Mouse (Mus musculus): ENCODE data around the gene Atp13a3. TPM values are rescaled to one million over a fixed set of nuclear protein-coding genes. Genes with fewer than 3 reads are reported as not detected.

Gene Atp13a3
- polyA plus RNA-seq, 1 experiment from 2014 or later = 7.0 TPM

GRCm38 (mm10) chr16:30306102-30306501 lies 99.7 kb downstream of the Atp13a3 start:
- Histone ChIP-seq H3K27ac (no peak overlapping the region), H3K4me1 (replicated peaks) (peaks cover 24% of the 10 kb centered on the region), H3K36me3 (no peaks in the 10 kb centered on the region), H3K9me3 (no peaks in the 10 kb centered on the region), H3K4me3 (no peak overlapping the region), H3K27me3 (ENCODE audit: insufficient read depth, poor library complexity, severe bottlenecking) (peaks cover 81% of the 10 kb centered on the region)
- WGBS = 87% methylated on average over 4 of the region's 4 CpGs
- no peak for DNase-seq (ENCODE audit: low spot score)

GRCm38 (mm10) chr16:30304236-30304635 lies 101.5 kb downstream of the Atp13a3 start:
- H3K4me3 ChIP-seq = no peak overlapping the region
- H3K27me3 ChIP-seq (ENCODE audit: insufficient read depth, poor library complexity, severe bottlenecking) = peaks cover 62% of the 10 kb centered on the region
- no peaks in the 10 kb centered on the region for H3K9me3 ChIP-seq
- no peak overlapping the region for H3K27ac ChIP-seq
- no peak for DNase-seq (ENCODE audit: low spot score)
- no peaks in the 10 kb centered on the region for H3K36me3 ChIP-seq
- WGBS = 79% methylated on average over 5 of the region's 5 CpGs
- H3K4me1 ChIP-seq (replicated peaks) = peaks cover 17% of the 10 kb centered on the region

- DNase-seq (ENCODE audit: low spot score) = no peak
- Histone ChIP-seq H3K4me3 (no peak overlapping the region), H3K27me3 (ENCODE audit: insufficient read depth, poor library complexity, severe bottlenecking) (peaks cover 54% of the 10 kb centered on the region), H3K4me1 (replicated peaks) (peaks cover 9% of the 10 kb centered on the region), H3K9me3 (no peaks in the 10 kb centered on the region), H3K36me3 (no peaks in the 10 kb centered on the region), H3K27ac (no peak overlapping the region)
- 78% methylated on average over 2 of the region's 2 CpGs for WGBS
These were observed 102.4 kb downstream of the Atp13a3 start for GRCm38 (mm10) chr16:30303411-30303810.

GRCm38 (mm10) chr16:30302686-30303085 lies 103.1 kb downstream of the Atp13a3 start:
- Histone ChIP-seq H3K27me3 (ENCODE audit: insufficient read depth, poor library complexity, severe bottlenecking) (peaks cover 47% of the 10 kb centered on the region), H3K9me3 (no peaks in the 10 kb centered on the region), H3K4me1 (replicated peaks) (peaks cover 1% of the 10 kb centered on the region; the same call in 1 of the 2 replicates), H3K36me3 (no peaks in the 10 kb centered on the region), H3K4me3 (no peak overlapping the region), H3K27ac (no peak overlapping the region)
- no peak for DNase-seq (ENCODE audit: low spot score)
- 81% methylated on average over 6 of the region's 6 CpGs for WGBS

GRCm38 (mm10) chr16:30299711-30300277 lies 106.0 kb downstream of the Atp13a3 start:
- peaks cover 35% of the 10 kb centered on the region for H3K27me3 ChIP-seq (ENCODE audit: insufficient read depth, poor library complexity, severe bottlenecking)
- H3K4me1 ChIP-seq (replicated peaks) = no peaks in the 10 kb centered on the region
- WGBS = 70% methylated on average over 10 of the region's 10 CpGs
- H3K27ac ChIP-seq = no peak overlapping the region
- no peaks in the 10 kb centered on the region for H3K9me3 ChIP-seq
- no peak for DNase-seq (ENCODE audit: low spot score)
- no peak overlapping the region for H3K4me3 ChIP-seq
- no peaks in the 10 kb centered on the region for H3K36me3 ChIP-seq

GRCm38 (mm10) chr16:30297450-30297849 lies 108.3 kb downstream of the Atp13a3 start:
- Histone ChIP-seq H3K4me3 (no peak overlapping the region), H3K27me3 (ENCODE audit: insufficient read depth, poor library complexity, severe bottlenecking) (peaks cover 13% of the 10 kb centered on the region; the same call in 1 of the 2 replicates), H3K4me1 (replicated peaks) (no peaks in the 10 kb centered on the region), H3K27ac (no peak overlapping the region), H3K36me3 (no peaks in the 10 kb centered on the region), H3K9me3 (no peaks in the 10 kb centered on the region)
- DNase-seq (ENCODE audit: low spot score) = no peak
- WGBS = 91% methylated on average over 7 of the region's 7 CpGs

- H3K4me3 ChIP-seq = no peak overlapping the region
- 88% methylated on average over 11 of the region's 11 CpGs for WGBS
- no peaks in the 10 kb centered on the region for H3K9me3 ChIP-seq
- H3K27ac ChIP-seq = no peak overlapping the region
- peaks cover 6% of the 10 kb centered on the region; the same call in 1 of the 2 replicates for H3K27me3 ChIP-seq (ENCODE audit: insufficient read depth, poor library complexity, severe bottlenecking)
- no peak for DNase-seq (ENCODE audit: low spot score)
- H3K4me1 ChIP-seq (replicated peaks) = no peaks in the 10 kb centered on the region
- no peaks in the 10 kb centered on the region for H3K36me3 ChIP-seq
These were observed 109.0 kb downstream of the Atp13a3 start for GRCm38 (mm10) chr16:30296601-30297275.

GRCm38 (mm10) chr16:30295106-30295505 lies 110.7 kb downstream of the Atp13a3 start:
- DNase-seq (ENCODE audit: low spot score) = no peak
- H3K9me3 ChIP-seq = no peaks in the 10 kb centered on the region
- no peak overlapping the region for H3K27ac ChIP-seq
- H3K4me3 ChIP-seq = no peak overlapping the region
- no peaks in the 10 kb centered on the region for H3K36me3 ChIP-seq
- WGBS = 92% methylated on average over 7 of the region's 7 CpGs
- no peaks in the 10 kb centered on the region for H3K4me1 ChIP-seq (replicated peaks)
- peaks cover 6% of the 10 kb centered on the region; the same call in 1 of the 2 replicates for H3K27me3 ChIP-seq (ENCODE audit: insufficient read depth, poor library complexity, severe bottlenecking)

- Histone ChIP-seq H3K27me3 (ENCODE audit: insufficient read depth, poor library complexity, severe bottlenecking) (peaks cover 30% of the 10 kb centered on the region), H3K4me1 (replicated peaks) (peaks cover 4% of the 10 kb centered on the region), H3K27ac (no peak overlapping the region), H3K4me3 (no peak overlapping the region), H3K9me3 (no peaks in the 10 kb centered on the region), H3K36me3 (no peaks in the 10 kb centered on the region)
- WGBS = 83% methylated on average over 6 of the region's 6 CpGs
- DNase-seq (ENCODE audit: low spot score) = no peak
These were observed 115.3 kb downstream of the Atp13a3 start for GRCm38 (mm10) chr16:30290436-30290835.

- Histone ChIP-seq H3K9me3 (no peaks in the 10 kb centered on the region), H3K27ac (no peak overlapping the region), H3K4me3 (no peak overlapping the region), H3K27me3 (ENCODE audit: insufficient read depth, poor library complexity, severe bottlenecking) (peaks cover 77% of the 10 kb centered on the region), H3K4me1 (replicated peaks) (peaks cover 32% of the 10 kb centered on the region), H3K36me3 (no peaks in the 10 kb centered on the region)
- DNase-seq (ENCODE audit: low spot score) = peak; percentile 19
- WGBS = 48% methylated on average over 4 of the region's 4 CpGs
These were observed 120.1 kb downstream of the Atp13a3 start for GRCm38 (mm10) chr16:30285701-30286100.

GRCm38 (mm10) chr16:30283743-30284337 lies 121.9 kb downstream of the Atp13a3 start:
- Histone ChIP-seq H3K4me3 (peak overlapping the region; percentile 25), H3K4me1 (replicated peaks) (peaks cover 37% of the 10 kb centered on the region)
- 2% methylated on average over 15 of the region's 15 CpGs for WGBS

GRCm38 (mm10) chr16:30282844-30283495 lies 122.8 kb downstream of the Atp13a3 start, which contains the start of gene Lrrc15:
Gene Lrrc15, minus strand, starts transcription at chr16:30283256.
- no peaks in the 10 kb centered on the region for H3K9me3 ChIP-seq
- WGBS = 8% methylated on average over 34 of the region's 34 CpGs
- peak within 1 kb of the TSS; percentile 45 for H3K4me3 ChIP-seq
- no peaks in the 10 kb centered on the region for H3K36me3 ChIP-seq
- DNase-seq (ENCODE audit: low spot score) = peak; percentile 62
- peaks cover 70% of the 10 kb centered on the region for H3K27me3 ChIP-seq (ENCODE audit: insufficient read depth, poor library complexity, severe bottlenecking)
- H3K4me1 ChIP-seq (replicated peaks) = peaks cover 43% of the 10 kb centered on the region
- no peak within 1 kb of the TSS for H3K27ac ChIP-seq

More at GRCm38 (mm10) chr16:30283743-30284337, 121.9 kb downstream of the Atp13a3 start:
- H3K36me3 ChIP-seq = no peaks in the 10 kb centered on the region
- peak; percentile 80 for DNase-seq (ENCODE audit: low spot score)
- H3K9me3 ChIP-seq = no peaks in the 10 kb centered on the region
- H3K27ac ChIP-seq = no peak overlapping the region
- peaks cover 79% of the 10 kb centered on the region for H3K27me3 ChIP-seq (ENCODE audit: insufficient read depth, poor library complexity, severe bottlenecking)
